Mouse (Mus musculus): ENCODE results near the gene Lrrc8d. TPM values are rescaled to one million over a fixed set of nuclear protein-coding genes. Genes with fewer than 3 reads are reported as not detected.

Gene Lrrc8d
- polyA plus RNA-seq, 1 experiment, result 25.4 TPM

DNA sequence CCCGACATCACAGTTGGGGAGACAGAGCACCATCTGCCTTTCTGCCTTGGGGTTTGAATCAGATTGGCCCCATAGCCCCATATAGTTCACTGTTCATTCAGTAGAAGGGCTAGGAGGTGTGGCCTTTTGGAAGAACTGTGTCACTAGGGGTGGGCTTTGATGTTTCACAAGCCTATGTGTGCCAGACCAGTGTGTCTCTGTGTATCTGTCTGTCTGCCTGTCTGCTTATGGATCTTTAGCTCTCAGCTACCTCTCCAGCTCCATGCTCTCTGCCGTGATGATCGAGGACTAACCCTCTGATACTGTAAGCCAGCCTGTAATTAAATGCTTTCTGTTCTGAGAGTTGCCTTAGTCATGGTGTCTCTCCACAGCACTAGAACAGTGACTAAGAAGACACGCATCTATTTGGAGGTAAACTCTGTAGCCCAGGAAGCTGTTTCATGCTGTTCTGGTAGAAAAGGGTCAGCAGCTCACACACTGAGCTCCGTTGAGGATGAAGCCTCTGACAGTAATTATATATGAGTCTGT lies 46.2 kb downstream of the Lrrc8d start:
- TF ChIP-seq POLR2A (IDR thresholded peaks at IDR 0.05; ENCODE audit: borderline replicate concordance, extremely low read depth, insufficient read depth, insufficient read length, poor library complexity, severe bottlenecking), result no peak
- TF ChIP-seq CTCF (IDR thresholded peaks at IDR 0.05; ENCODE audit: borderline replicate concordance, extremely low read depth, insufficient read depth, insufficient read length), result no peak
- DNase-seq (ENCODE audit: low read depth), result no peak

DNA sequence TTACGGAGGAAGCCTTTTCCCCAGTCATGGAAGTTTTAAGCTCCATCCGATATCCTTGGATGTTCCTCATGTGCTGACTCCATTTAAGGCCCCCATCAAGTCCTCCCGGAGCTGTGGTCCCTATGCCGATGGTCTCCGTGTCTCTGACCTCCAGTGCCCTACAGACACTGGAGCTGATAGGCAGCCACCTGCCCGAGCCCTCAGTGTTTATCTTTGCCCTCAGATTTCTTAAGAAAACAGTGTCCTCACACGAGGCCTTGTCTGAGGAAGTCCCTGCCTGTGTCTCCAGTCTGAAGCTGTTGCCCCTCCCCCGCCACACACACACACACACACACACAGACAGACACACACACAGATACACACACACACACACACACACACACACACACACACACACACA lies 55.0 kb downstream of the Lrrc8d start:
- no peak for TF ChIP-seq POLR2A (IDR thresholded peaks at IDR 0.05; ENCODE audit: borderline replicate concordance, extremely low read depth, insufficient read depth, insufficient read length, poor library complexity, severe bottlenecking)
- no peak for TF ChIP-seq CTCF (IDR thresholded peaks at IDR 0.05; ENCODE audit: borderline replicate concordance, extremely low read depth, insufficient read depth, insufficient read length)
- DNase-seq (ENCODE audit: low read depth), result no peak

DNA sequence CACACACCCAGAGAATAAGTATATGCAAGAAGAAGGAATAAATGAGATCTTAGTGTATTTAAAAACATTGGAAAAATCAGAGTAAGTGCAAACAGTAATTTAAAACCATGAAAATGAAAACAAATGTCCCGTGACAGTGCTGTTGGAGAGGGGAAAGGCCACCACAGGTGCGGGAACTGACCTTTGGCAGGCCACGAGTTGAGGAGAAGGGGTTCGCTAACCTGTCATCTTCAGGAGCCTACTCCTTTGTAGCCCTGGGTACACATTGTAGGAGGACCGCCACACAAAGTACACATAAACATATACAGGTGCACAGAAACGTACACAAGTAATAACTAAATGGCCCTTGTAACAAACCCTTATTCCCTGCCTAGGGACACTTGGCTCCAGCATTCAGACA lies 55.7 kb downstream of the Lrrc8d start:
- TF ChIP-seq POLR2A (IDR thresholded peaks at IDR 0.05; ENCODE audit: borderline replicate concordance, extremely low read depth, insufficient read depth, insufficient read length, poor library complexity, severe bottlenecking) (no peak), CTCF (IDR thresholded peaks at IDR 0.05; ENCODE audit: borderline replicate concordance, extremely low read depth, insufficient read depth, insufficient read length) (no peak)
- no peak for DNase-seq (ENCODE audit: low read depth)

DNA sequence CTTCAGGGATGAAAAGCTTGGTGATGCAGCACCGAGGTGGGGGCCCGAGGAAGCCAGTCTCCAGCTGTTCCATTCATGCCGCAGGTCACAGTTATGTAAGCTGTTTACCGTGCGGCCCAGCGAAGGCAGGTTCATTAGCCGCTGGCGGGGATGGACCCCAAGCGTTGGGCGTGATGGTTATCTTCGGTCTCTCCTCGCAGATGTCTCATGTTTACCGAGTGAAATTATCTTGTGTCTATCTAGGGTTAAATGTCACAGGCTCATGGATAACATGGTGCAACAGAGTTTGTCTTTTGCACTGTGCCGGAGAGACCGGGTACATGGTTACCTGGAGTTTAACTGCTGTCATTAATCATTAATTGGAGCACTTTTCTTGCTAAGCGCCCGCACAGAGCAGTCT lies 58.2 kb downstream of the Lrrc8d start:
- DNase-seq (ENCODE audit: low read depth), result no peak
- TF ChIP-seq POLR2A (IDR thresholded peaks at IDR 0.05; ENCODE audit: borderline replicate concordance, extremely low read depth, insufficient read depth, insufficient read length, poor library complexity, severe bottlenecking), result no peak
- no peak for TF ChIP-seq CTCF (IDR thresholded peaks at IDR 0.05; ENCODE audit: borderline replicate concordance, extremely low read depth, insufficient read depth, insufficient read length)

DNA sequence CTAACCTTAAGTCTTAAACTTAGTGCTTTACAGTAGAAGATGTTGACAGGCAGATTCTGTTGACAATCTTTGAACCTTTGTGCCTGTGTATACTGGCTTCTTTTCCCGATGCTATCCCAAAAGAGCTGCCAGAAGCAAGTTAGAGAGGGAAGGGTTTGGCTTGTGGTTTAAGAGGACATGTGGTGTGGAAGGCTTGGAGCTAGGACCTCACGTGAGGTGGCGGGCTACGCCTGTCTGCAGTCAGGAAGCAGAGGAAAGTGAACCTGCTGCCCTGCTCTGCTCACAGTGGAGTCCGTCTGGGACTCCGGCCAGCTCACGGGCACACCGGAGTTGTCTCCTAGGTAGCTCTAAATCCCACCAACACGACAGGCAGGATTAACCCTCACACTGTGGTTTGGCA lies 59.1 kb downstream of the Lrrc8d start:
- no peak for TF ChIP-seq POLR2A (IDR thresholded peaks at IDR 0.05; ENCODE audit: borderline replicate concordance, extremely low read depth, insufficient read depth, insufficient read length, poor library complexity, severe bottlenecking)
- TF ChIP-seq CTCF (IDR thresholded peaks at IDR 0.05; ENCODE audit: borderline replicate concordance, extremely low read depth, insufficient read depth, insufficient read length), result no peak
- no peak for DNase-seq (ENCODE audit: low read depth)

DNA sequence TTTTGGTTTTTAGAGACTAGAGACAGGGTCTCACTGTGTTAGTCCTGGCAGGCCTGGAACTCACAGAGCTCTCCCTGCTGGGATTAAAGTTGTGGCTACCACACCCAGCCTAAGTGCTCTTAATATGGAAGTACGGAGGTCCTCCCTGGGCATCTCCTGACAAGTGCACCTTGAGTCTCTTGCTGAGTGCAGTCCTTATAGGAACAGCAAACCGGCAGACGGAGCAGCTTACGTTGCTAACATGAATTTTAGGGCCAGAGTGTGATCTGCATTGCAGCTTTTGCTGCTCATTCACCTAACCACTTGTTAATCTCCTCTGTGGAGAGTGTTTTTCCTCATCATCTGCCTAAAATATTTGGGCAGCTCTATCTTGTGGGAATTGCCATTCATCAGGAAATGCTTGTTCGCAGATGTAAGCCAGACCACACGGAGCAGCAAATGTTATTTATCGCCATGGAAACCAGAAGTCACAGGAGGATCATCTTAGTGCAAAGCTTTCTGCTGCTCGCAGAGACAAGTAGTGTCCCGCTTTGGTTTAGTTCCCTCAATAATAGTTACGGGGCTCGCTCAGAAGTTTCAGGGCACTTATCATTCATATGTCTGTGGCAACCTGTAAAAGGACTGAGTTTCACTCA lies 62.2 kb downstream of the Lrrc8d start:
- peak; percentile 82 for DNase-seq (ENCODE audit: low read depth)
- no peak for TF ChIP-seq CTCF (IDR thresholded peaks at IDR 0.05; ENCODE audit: borderline replicate concordance, extremely low read depth, insufficient read depth, insufficient read length)
- no peak for TF ChIP-seq POLR2A (IDR thresholded peaks at IDR 0.05; ENCODE audit: borderline replicate concordance, extremely low read depth, insufficient read depth, insufficient read length, poor library complexity, severe bottlenecking)

DNA sequence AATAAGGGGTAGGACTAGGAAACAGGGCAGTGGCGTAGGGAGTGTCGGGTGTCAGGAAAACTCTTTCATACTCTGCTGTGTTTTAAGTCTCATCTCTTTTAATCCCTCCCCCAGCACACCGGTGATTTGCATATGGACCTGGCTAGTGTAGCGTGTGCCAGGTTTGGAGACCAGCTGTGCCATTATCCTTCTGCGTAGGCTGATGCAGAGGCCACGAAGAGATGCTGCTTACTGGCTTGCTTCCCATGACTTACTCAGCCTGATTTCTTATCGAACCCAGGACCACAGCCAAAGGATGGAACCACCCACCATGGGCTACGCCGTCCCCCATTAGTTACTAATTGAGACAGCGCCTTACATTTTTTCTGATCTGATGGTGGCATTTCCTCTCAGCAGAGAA lies 64.6 kb downstream of the Lrrc8d start:
- peak; percentile 53 for DNase-seq (ENCODE audit: low read depth)

DNA sequence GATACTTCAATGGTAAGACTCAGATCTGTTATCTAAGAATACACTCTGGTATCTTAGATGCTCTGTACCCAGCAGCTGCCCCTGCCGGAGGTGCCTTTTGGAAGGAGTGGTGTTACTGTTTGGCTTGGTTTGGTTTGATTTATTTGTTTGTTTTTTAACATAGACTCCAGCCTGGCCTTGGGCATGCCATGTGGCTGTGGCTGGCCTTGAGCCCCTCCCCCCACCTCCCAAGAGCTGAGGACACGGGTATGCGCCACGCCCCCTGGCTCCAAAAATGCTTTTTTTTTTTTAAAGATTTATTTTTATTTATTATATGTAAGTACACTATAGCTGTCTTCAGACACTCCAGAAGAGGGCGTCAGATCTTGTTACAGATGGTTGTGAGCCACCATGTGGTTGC lies 65.6 kb downstream of the Lrrc8d start:
- TF ChIP-seq POLR2A (IDR thresholded peaks at IDR 0.05; ENCODE audit: borderline replicate concordance, extremely low read depth, insufficient read depth, insufficient read length, poor library complexity, severe bottlenecking), result no peak
- no peak for TF ChIP-seq CTCF (IDR thresholded peaks at IDR 0.05; ENCODE audit: borderline replicate concordance, extremely low read depth, insufficient read depth, insufficient read length)
- DNase-seq (ENCODE audit: low read depth), result no peak

More for the DNA sequence above, 64.6 kb downstream of the Lrrc8d start:
- TF ChIP-seq CTCF (IDR thresholded peaks at IDR 0.05; ENCODE audit: borderline replicate concordance, extremely low read depth, insufficient read depth, insufficient read length), result no peak
- TF ChIP-seq POLR2A (IDR thresholded peaks at IDR 0.05; ENCODE audit: borderline replicate concordance, extremely low read depth, insufficient read depth, insufficient read length, poor library complexity, severe bottlenecking), result no peak

DNA sequence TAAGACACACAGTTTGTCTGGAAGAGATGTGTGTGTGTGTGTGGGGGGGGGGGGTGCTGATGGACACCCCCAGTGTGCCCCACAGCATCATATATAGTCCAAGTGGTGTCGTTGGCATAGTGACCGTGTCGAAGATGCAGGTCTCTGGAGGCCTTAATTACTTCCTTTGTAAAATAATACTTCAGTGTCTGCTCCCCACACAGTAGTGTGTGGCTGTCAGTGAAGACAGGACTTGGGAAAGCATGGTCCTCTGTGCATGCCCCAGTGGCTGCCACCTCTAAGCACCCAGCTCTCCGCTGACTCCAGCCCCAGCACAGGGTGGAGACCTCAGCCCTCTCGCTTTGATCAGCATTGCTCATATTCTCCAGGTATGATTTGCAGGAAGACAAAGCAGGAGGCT lies 76.6 kb downstream of the Lrrc8d start:
- no peak for DNase-seq (ENCODE audit: low read depth)
- TF ChIP-seq CTCF (IDR thresholded peaks at IDR 0.05; ENCODE audit: borderline replicate concordance, extremely low read depth, insufficient read depth, insufficient read length) (no peak), POLR2A (IDR thresholded peaks at IDR 0.05; ENCODE audit: borderline replicate concordance, extremely low read depth, insufficient read depth, insufficient read length, poor library complexity, severe bottlenecking) (no peak)

DNA sequence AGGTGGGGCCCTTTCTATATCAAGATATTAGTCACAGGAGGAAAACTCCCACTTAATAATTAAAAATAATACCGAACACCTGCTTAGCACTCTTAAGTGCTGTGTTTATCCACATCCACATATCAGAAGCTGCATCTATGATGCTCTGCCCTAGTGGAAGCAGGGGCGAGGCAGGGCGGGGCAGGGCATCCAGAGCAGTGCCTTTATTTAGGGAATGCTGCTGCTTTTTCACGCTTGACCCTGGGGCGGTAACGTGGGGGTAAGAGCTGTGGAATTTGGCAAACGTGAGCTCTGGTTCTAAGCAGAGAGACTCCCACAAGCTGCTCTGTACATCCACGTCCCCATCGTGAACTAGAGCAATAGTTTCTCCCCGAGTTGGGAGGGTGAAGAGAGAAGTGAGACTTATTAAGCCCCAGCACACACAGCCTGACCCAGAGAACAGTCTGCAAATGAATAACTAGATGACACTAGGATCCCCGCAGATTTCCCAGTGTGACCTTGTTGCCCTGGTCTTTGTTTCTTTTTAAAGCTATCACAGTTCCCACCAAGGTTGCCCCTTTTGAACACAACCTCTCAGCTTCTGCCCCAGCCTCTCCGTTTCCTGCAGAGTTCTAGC lies 77.3 kb downstream of the Lrrc8d start:
- DNase-seq (ENCODE audit: low read depth), result no peak
- TF ChIP-seq POLR2A (IDR thresholded peaks at IDR 0.05; ENCODE audit: borderline replicate concordance, extremely low read depth, insufficient read depth, insufficient read length, poor library complexity, severe bottlenecking) (no peak), CTCF (IDR thresholded peaks at IDR 0.05; ENCODE audit: borderline replicate concordance, extremely low read depth, insufficient read depth, insufficient read length) (no peak)

DNA sequence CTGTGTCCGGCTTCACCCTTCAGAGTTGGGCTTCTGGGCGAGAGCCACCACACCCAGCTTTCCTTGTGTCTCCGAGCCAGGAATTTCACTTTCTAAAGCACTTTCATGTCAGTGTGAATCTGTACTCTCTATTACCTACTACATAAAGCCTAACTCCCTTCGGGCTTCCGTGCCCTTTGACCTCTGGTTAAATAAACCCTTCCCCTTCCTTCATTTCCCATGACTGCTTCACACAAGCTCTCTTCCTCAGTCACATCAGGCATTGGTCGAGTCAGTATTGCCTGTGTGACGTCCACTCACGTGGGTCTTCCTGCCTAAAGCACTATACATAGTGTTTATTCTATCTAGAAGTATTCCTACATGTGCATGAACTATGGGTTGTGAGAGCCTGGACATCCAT lies 77.9 kb downstream of the Lrrc8d start:
- no peak for TF ChIP-seq CTCF (IDR thresholded peaks at IDR 0.05; ENCODE audit: borderline replicate concordance, extremely low read depth, insufficient read depth, insufficient read length)
- TF ChIP-seq POLR2A (IDR thresholded peaks at IDR 0.05; ENCODE audit: borderline replicate concordance, extremely low read depth, insufficient read depth, insufficient read length, poor library complexity, severe bottlenecking), result no peak
- no peak for DNase-seq (ENCODE audit: low read depth)

DNA sequence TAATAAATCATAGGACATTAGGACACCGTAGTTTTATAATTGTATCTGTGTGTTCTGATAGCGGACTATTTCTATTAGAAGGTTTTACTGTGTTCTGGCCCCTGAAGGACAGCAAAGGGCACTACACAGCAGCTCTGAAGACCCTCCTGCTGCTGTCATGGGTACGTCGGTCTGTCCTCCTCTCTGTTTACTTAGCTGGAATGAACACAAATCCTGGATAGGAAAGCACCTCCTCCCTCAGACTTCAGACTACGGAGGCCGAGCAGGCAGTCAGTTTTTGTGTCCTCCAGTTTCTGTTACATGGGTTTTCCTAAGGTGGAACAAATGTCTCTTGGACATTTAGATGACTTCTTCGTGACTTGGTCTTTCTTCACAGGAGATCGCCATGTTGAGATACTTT lies 78.4 kb downstream of the Lrrc8d start:
- DNase-seq (ENCODE audit: low read depth), result no peak
- no peak for TF ChIP-seq CTCF (IDR thresholded peaks at IDR 0.05; ENCODE audit: borderline replicate concordance, extremely low read depth, insufficient read depth, insufficient read length)
- no peak for TF ChIP-seq POLR2A (IDR thresholded peaks at IDR 0.05; ENCODE audit: borderline replicate concordance, extremely low read depth, insufficient read depth, insufficient read length, poor library complexity, severe bottlenecking)
